Mouse (Mus musculus) cerebellum, adult 2 months (tissue): Measurements from ENCODE around the gene Bckdhb. TPM values are rescaled to one million over a fixed set of nuclear protein-coding genes. Genes with fewer than 3 reads are reported as not detected.
"Not testable (repeated sequence)": the region's sequence is repeated elsewhere in the genome, so short reads cannot be mapped to it uniquely, and the experiment has no call there.

Source experiments
- DNase-seq, 2 experiments: peaks; one replicate each; pipeline ENCODE4 v3.0.0; 2021
- H3K27ac ChIP-seq: fragments of 200-500 bp; 2 replicates; pipeline ENCODE4 v1.5.1; 2012; ENCODE audit warnings: low read length, control low read depth, inconsistent platforms; ENCODE audit not compliant: insufficient read depth
- H3K27me3 ChIP-seq: fragments of 200-500 bp; 2 replicates; pipeline ENCODE4 v1.6.1; 2012; ENCODE audit warnings: inconsistent platforms, mild to moderate bottlenecking, low read length, moderate library complexity; ENCODE audit not compliant: control insufficient read depth, insufficient read depth
- H3K4me1 ChIP-seq: fragments of 200-500 bp; 2 replicates; pipeline ENCODE4 v1.6.1; 2011; ENCODE audit warnings: low read length; ENCODE audit not compliant: control insufficient read depth, insufficient read depth
- H3K4me3 ChIP-seq: fragments of 200-500 bp; replicated peaks from 2 replicates; pipeline ENCODE3; 2011; ENCODE audit warnings: mild to moderate bottlenecking, low read depth, low read length, control low read depth; ENCODE audit not compliant: insufficient read depth
- CTCF ChIP-seq: fragments of 200-500 bp; IDR thresholded peaks from 2 replicates; pipeline ENCODE4 v1.5.1; 2011; ENCODE audit warnings: low read depth, mild to moderate bottlenecking, control low read depth, low read length, moderate library complexity, borderline replicate concordance; ENCODE audit not compliant: insufficient read depth
- POLR2A ChIP-seq: fragments of 200-500 bp; IDR thresholded peaks from 2 replicates; pipeline ENCODE4 v1.6.1; 2011; ENCODE audit warnings: low read length, control low read depth, borderline replicate concordance; ENCODE audit not compliant: insufficient read depth
- WGBS: fragments of 180-500 bp; shearing (Covaris S2); methylation state at CpG from one replicate; pipeline ENCODE4 v1.1.7; 2018; 5-methylcytosine and 5-hydroxymethylcytosine counted together
- polyA plus RNA-seq: library from polyadenylated mRNA; depleted of rRNA; stranded (reverse); fragments of >200 nt; gene quantifications from 2 replicates; pipeline ENCODE4 v1.2.3, GENCODE M21; 2012

Gene Bckdhb
- polyA plus RNA-seq, 1 experiment: 60.3 TPM

DNA sequence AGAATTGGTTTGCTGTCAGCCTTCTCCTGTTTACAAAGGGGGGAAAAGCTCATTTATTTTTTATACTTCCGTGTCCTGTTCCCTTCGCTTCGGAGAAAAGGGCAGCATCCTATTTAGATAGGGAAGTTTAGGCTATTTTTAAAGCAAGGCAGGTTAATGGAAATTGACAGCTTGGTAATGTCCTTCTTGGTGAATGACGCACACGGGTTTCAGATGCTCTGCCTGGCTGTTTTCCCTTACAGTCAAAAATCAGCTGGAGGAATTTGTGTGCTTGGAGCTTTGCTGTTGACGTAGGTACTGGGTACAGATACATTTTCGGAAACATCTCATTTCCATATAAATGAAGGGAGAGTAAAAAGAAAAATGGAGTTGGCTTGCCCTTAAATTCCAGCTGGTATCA lies 44.4 kb downstream of the Bckdhb start:
- Histone ChIP-seq H3K4me3 (no peak overlapping the region), H3K27ac (no peak overlapping the region), H3K4me1 (no peaks in the 10 kb centered on the region; the same call in 1 of the 2 replicates), H3K27me3 (no peaks in the 10 kb centered on the region)
- 47% methylated on average over 7 of the region's 7 CpGs for WGBS
- no peak for TF ChIP-seq POLR2A
- no peak for TF ChIP-seq CTCF
- peak in 1 of 2 experiments; percentile 74 for DNase-seq

DNA sequence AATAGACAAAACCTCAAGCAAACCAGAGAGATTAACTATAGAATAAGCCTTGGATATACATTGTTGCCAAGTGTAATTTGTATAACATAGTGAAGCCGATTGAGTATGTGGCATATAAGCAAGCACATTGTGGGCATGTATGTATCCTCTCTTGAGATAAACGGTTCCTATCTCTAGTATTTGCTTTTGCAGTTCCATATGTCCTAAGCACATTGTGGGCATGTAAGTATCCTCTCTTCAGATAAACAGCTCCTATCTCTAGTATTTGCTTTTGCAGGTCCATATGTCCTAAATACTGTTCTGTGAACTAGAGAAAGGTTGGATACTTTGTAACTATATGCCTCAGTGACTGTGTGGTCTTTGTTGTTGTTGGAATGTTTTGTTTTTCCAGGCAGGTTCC lies 48.5 kb downstream of the Bckdhb start:
- H3K4me3 ChIP-seq: no peak overlapping the region
- no peaks in the 10 kb centered on the region; the same call in 1 of the 2 replicates for H3K4me1 ChIP-seq
- no peak for DNase-seq
- TF ChIP-seq CTCF: no peak
- no peak for TF ChIP-seq POLR2A
- H3K27ac ChIP-seq: no peak overlapping the region
- 96% methylated on average over 2 of the region's 2 CpGs for WGBS
- H3K27me3 ChIP-seq: no peaks in the 10 kb centered on the region

DNA sequence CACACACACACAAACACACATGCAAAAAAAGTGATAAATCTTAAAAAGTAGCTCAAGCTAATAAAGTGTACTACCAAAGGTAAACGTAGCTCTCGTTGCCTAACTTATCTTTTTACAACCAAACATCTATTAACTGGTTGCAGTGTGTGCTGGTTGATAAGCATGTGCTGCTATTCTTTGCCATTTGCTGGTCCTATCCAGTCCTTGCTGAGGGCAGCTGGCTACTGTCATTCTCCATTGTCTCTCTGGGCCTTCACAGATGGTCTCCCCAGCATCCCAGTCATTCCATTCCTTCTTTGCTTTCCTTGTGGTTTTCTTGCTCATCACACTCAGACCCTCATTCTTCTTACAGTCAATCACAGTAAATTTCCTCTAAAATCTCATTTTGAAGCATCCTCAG lies 50.9 kb downstream of the Bckdhb start:
- H3K4me3 ChIP-seq: no peak overlapping the region
- DNase-seq: no peak
- no peaks in the 10 kb centered on the region for H3K27me3 ChIP-seq
- 92% methylated on average over 2 of the region's 2 CpGs for WGBS
- H3K4me1 ChIP-seq: no peaks in the 10 kb centered on the region
- H3K27ac ChIP-seq: no peak overlapping the region
- TF ChIP-seq POLR2A (no peak), CTCF (no peak)

DNA sequence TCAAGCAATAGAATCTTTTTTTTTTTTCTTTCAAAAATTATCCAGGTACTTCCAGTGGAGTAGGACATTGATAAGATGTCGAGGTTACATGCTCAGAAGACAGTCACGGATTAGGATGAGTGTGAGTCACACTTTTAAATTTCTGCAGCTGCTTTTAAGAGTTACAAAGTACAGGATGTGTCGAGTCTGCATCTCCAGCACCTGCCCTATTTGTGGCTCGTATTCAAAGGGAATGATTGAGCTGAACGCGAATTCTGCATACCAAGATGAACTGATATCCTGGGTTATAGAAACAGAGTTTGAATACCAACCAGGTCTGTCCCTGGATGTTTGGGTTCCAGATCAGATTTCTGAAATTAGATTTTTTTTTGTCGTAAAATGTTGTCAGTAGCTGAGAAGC lies 56.3 kb downstream of the Bckdhb start:
- H3K4me1 ChIP-seq: no peaks in the 10 kb centered on the region
- H3K4me3 ChIP-seq: no peak overlapping the region
- 87% methylated on average over 7 of the region's 7 CpGs for WGBS
- H3K27me3 ChIP-seq: no peaks in the 10 kb centered on the region
- no peak for TF ChIP-seq POLR2A
- TF ChIP-seq CTCF: no peak
- H3K27ac ChIP-seq: no peak overlapping the region
- DNase-seq: no peak

DNA sequence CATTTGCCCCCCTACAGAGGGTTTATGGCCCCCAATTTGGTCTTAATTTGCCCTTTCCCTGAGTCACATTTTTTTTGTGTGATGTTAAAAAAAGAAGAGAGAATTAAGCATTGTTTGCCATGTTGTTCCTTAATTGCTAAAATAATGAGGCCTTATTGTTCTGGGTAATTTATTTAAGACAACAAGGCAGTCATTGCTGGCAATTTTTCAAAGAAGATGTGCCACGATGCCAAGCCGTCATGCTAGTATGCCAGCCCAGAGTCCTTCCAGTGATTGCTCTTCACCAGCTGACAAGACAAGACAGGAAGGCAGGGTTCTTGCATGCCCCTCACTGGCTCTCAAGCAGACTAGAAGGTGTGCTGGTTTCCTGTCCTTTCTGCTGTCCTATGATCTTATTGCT lies 84.0 kb downstream of the Bckdhb start:
- Histone ChIP-seq H3K4me3 (no peak overlapping the region), H3K27ac (no peak overlapping the region), H3K4me1 (peaks cover 2% of the 10 kb centered on the region; the same call in 1 of the 2 replicates), H3K27me3 (no peaks in the 10 kb centered on the region)
- peak in 1 of 2 experiments; percentile 15 for DNase-seq
- TF ChIP-seq POLR2A: no peak
- no peak for TF ChIP-seq CTCF
- WGBS: 12% methylated on average over 2 of the region's 2 CpGs

DNA sequence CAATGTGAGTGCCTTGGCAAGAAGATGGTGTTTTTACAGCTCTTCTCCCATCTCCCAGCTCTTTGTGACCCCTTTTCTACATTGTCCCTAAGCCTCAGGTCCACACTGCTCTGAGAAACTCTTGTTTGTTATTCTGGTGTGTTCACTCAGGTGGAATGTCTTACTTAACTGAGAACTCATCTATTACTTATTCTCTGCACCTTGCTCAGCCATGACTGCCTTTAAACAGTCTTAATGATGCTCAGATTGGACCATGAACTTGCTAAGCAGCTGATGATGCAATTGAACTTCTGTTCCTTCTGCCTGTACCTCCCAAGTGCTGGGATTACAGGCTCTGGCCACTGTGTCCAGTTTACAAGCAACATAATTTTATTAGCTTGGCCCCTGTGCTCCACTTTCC lies 86.2 kb downstream of the Bckdhb start:
- peaks cover 2% of the 10 kb centered on the region; the same call in 1 of the 2 replicates for H3K4me1 ChIP-seq
- H3K27ac ChIP-seq: no peak overlapping the region
- H3K27me3 ChIP-seq: no peaks in the 10 kb centered on the region
- no peak for DNase-seq
- H3K4me3 ChIP-seq: no peak overlapping the region
- TF ChIP-seq POLR2A (no peak), CTCF (no peak)

DNA sequence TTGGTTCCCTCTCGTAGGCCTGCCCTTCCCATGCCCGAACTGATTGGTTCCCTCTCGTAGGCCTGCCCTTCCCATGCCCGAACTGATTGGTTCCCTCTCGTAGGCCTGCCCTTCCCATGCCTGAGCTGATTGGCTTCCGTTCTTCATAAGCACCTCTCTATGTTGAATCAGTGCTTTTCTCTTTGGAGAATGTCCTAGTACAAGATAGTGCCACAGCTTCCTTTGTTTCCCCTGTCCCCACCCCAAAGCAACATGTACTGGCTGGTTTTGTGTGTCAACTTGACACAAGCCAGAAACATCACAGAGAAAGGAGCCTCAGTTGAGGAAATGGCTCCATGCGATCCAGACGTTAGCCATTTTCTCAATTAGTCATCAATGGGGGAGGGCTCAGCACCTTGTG lies 93.2 kb downstream of the Bckdhb start:
- 94% methylated on average over 8 of the region's 8 CpGs for WGBS

DNA sequence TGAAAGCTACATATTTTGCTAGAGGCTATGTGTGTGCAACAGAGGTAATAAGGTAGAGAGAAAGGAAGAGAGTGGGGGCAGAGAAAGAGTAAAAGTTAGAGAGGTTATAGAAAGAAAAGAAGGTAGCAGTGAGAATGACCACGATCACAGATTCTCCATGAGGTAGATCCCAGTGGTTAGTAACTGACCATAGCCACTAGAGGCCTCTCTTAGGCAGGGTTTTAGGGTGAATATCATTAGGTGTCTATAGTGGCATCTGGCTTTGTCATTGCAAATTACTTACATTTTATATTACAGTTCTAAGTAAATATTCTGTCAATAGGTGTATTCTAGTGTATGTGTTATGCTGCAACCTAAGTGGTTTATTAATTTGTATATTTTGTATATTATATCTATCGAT lies 94.7 kb downstream of the Bckdhb start:
- TF ChIP-seq POLR2A: no peak
- TF ChIP-seq CTCF: peak; percentile 41; the same call in 1 of the 2 replicates
- WGBS: 55% methylated on average over 2 of the region's 2 CpGs
- H3K4me3 ChIP-seq: no peak overlapping the region
- no peak overlapping the region for H3K27ac ChIP-seq
- no peaks in the 10 kb centered on the region for H3K27me3 ChIP-seq
- peak in 1 of 2 experiments; percentile 30 for DNase-seq
- H3K4me1 ChIP-seq: no peaks in the 10 kb centered on the region

More for the DNA sequence above, 93.2 kb downstream of the Bckdhb start:
- not testable (repeated sequence) for H3K27me3 ChIP-seq, DNase-seq, H3K4me1 ChIP-seq, H3K27ac ChIP-seq, H3K4me3 ChIP-seq

DNA sequence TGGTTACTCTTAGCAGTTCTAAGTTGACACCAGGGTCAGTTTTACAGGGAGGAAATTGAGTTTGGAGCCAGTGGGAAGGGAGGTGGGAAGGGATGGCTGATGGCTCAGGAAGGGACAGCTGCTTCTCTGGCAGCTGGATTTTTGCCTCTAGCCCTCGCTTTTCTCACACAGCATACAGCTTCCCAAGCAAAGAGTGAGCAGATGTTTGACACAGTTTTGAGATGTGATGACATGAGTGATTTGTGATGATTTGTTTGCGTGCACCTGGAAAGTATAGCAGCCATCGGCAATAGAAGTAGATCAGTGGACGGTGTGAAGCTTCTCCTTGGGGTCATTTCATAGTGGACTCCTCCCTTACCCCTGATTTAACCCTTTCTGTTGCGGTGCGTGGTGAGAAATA lies 96.2 kb downstream of the Bckdhb start:
- H3K4me1 ChIP-seq: no peaks in the 10 kb centered on the region
- DNase-seq: no peak
- TF ChIP-seq POLR2A (no peak), CTCF (no peak)
- WGBS: 74% methylated on average over 6 of the region's 6 CpGs
- no peak overlapping the region for H3K4me3 ChIP-seq
- H3K27me3 ChIP-seq: no peaks in the 10 kb centered on the region
- no peak overlapping the region for H3K27ac ChIP-seq
